Mouse (Mus musculus) E14TG2a.4 (cell line): ENCODE results near the gene Chia1.
"Not testable (repeated sequence)": the region's sequence is repeated elsewhere in the genome, so short reads cannot be mapped to it uniquely, and the experiment has no call there.

Source experiments
- H3K27me3 ChIP-seq: 2 replicates; pipeline ENCODE4 v1.6.1; 2014; ENCODE audit warnings: low read length, control low read depth; ENCODE audit not compliant: insufficient read depth
- H3K36me3 ChIP-seq: 2 replicates; pipeline ENCODE4 v1.6.1; 2014; ENCODE audit warnings: low read length, control low read depth; ENCODE audit not compliant: insufficient read depth
- H3K4me1 ChIP-seq: replicated peaks from 2 replicates; pipeline ENCODE4 v1.6.1; 2014; ENCODE audit warnings: low read depth, low read length, control low read depth
- H3K4me3 ChIP-seq: replicated peaks from 2 replicates; pipeline ENCODE4 v1.5.1; 2014; ENCODE audit warnings: mild to moderate bottlenecking, low read length
- H3K9me3 ChIP-seq: 2 replicates; pipeline ENCODE4 v1.6.1; 2014; ENCODE audit warnings: low read length, control low read depth
- CTCF ChIP-seq: conservative IDR thresholded peaks from 2 replicates; pipeline ENCODE4 v1.5.1; 2014; ENCODE audit warnings: low read length
- NANOG ChIP-seq: IDR thresholded peaks from 2 replicates; pipeline ENCODE4 v1.6.1; 2014; ENCODE audit warnings: borderline replicate concordance, low read length, mixed read lengths
- POU5F1 ChIP-seq: IDR thresholded peaks from 2 replicates; pipeline ENCODE4 v1.6.1; 2014; ENCODE audit warnings: low read length, borderline replicate concordance

The Chia1 gene

DNA sequence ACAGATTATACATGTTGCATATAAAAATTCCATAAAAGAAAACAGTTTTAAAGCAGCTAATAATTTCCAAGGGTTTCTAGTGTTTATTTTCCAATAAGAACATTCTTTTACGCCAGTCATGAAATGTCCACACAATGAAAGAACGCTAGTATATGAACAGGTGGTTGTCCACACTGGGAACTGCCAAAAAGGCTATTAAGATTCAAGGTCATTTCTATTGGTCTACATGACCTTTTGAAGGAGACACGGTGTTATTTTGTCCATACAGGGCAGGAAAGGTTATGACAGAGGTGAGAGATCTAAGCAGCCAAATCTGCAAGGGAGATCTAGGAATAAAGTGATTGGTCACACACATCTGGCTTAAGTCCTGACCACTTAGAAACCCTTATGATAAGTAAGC is at the start of gene Chia1:
TSS of gene Chia1 (plus strand) at position 301 of the 400 bp plus-strand sequence.
- no peak within 1 kb of the TSS for H3K4me3 ChIP-seq
- no peaks in the 10 kb centered on the region for H3K4me1 ChIP-seq
- H3K36me3 ChIP-seq = no peaks in the 10 kb centered on the region
- no peaks in the 10 kb centered on the region for H3K27me3 ChIP-seq
- H3K9me3 ChIP-seq = no peaks in the 10 kb centered on the region
- TF ChIP-seq NANOG (no peak), POU5F1 (no peak), CTCF (no peak)

DNA sequence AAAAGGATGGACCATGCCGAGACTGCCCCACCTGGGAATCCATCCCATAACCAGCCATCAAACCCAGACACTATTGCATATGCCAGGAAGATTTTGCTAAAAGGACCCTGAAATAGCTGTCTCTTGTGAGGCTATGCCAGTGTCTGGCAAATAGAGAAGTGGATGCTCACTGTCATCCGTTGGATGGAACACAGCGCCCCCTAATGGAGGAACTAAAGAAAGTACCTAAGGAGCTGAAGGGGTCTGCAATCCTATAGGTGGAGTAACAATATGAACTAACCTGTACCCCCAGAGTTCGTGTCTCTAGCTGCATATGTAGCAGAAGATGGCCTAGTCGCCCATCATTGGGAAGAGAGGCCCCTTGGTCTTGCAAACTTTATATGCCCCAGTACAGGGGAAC is 45.3 kb upstream of the Chia1 start:
- not testable (repeated sequence) for H3K27me3 ChIP-seq, H3K4me1 ChIP-seq, H3K4me3 ChIP-seq, H3K36me3 ChIP-seq, H3K9me3 ChIP-seq
- peak; percentile 48 for TF ChIP-seq CTCF

DNA sequence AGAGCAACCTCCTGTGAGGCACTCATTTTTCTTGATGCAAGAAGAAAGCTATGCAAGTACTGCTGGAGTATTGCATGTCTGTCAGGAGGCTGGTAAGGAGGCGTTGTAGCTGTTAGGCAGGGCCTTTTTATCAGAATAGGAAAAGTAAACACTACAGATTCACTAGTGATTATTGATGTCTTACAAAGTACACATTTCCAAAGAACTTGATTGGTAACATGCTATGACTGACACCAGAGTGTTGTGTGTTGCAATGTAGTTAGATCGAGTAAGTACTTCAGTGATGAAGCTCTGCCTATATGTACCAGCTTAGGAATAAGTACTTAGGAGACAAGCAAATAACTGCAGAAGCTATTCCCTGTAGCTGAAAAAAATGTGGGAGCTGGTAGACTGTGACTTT is 42.0 kb upstream of the Chia1 start:
- TF ChIP-seq CTCF = no peak
- Histone ChIP-seq H3K4me1 (no peaks in the 10 kb centered on the region), H3K36me3 (no peaks in the 10 kb centered on the region)

DNA sequence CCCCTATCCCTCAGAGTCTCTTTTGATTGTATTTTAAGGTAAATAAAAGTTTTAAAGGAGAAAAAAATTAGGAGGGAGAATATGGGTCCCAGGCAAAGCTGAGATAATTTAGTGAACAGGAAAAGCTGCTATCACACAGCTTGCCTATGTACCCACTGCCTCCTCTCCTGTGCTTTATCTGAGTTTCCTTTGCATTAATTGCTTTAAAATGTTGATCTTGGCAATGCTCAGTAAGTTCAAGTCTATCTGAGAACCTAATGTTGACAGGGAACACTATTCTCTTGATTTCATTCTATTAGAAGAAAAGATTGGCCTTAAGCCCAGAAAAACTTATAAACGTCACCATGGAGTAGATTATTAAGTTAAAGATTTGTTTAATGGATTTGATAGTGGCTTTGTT is 38.2 kb upstream of the Chia1 start:
- no peaks in the 10 kb centered on the region for H3K27me3 ChIP-seq
- H3K9me3 ChIP-seq = no peaks in the 10 kb centered on the region
- no peak overlapping the region for H3K4me3 ChIP-seq
- no peaks in the 10 kb centered on the region for H3K4me1 ChIP-seq
- no peaks in the 10 kb centered on the region for H3K36me3 ChIP-seq
- TF ChIP-seq POU5F1 = no peak
- no peak for TF ChIP-seq CTCF
- TF ChIP-seq NANOG = no peak

More for the DNA sequence above, 42.0 kb upstream of the Chia1 start:
- Histone ChIP-seq H3K4me3 (no peak overlapping the region), H3K9me3 (no peaks in the 10 kb centered on the region), H3K27me3 (no peaks in the 10 kb centered on the region)

DNA sequence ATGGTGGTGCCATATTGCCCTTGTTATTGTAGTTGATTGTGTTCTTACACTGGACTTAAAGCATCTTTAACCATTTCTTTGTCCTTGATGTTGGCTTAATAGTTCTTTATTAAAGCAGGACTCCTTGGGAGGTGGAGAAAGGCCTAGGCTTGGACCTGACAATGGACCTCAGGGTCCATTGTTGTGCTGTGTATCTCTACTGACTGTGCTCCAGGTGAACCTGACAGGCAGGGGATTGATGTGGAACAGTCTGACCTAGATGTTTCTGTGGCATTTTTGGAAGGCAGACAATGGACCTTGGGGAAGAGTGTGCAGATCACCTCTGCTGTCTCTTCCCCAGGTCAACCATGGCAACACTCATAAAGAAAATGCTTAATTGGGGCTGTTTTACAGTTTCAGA is 14.0 kb downstream of the Chia1 start:
- Histone ChIP-seq H3K4me3 (no peak overlapping the region), H3K4me1 (no peaks in the 10 kb centered on the region), H3K9me3 (0 out of 2 replicates have a peak, but pooled peaks cover 3% of the 10 kb centered on the region), H3K36me3 (no peaks in the 10 kb centered on the region), H3K27me3 (no peaks in the 10 kb centered on the region)
- TF ChIP-seq CTCF (no peak), POU5F1 (no peak), NANOG (no peak)

DNA sequence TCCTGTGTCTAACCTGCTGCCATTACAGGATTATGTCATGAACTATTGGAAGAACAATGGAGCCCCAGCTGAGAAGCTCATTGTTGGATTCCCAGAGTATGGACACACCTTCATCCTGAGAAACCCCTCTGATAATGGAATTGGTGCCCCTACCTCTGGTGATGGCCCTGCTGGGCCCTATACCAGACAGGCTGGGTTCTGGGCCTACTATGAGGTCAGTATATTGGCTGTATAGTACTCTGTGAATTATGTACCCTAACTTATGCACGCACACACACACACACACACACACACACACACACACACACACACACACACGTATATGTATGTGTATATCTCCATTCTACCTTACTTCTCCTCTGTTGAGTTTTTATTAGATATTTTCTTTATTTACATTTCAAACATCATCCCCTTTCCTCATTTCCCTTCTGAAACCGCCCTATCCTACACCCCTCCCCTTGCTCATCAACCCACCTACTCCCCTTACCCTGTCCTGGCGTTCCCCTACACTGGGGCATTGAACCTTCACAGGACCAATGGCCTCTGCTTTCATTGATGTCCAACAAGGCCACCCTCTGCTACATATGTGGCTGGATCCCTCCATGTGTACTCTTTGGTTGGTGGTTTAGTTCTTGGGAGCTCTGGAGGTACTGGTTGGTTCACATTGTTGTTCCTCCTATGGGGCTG is 15.9 kb downstream of the Chia1 start:
- TF ChIP-seq NANOG (no peak), CTCF (no peak), POU5F1 (no peak)
- H3K9me3 ChIP-seq = 0 out of 2 replicates have a peak, but pooled peaks cover 3% of the 10 kb centered on the region
- H3K27me3 ChIP-seq = no peaks in the 10 kb centered on the region
- no peaks in the 10 kb centered on the region for H3K36me3 ChIP-seq
- H3K4me1 ChIP-seq = no peaks in the 10 kb centered on the region
- H3K4me3 ChIP-seq = no peak overlapping the region

DNA sequence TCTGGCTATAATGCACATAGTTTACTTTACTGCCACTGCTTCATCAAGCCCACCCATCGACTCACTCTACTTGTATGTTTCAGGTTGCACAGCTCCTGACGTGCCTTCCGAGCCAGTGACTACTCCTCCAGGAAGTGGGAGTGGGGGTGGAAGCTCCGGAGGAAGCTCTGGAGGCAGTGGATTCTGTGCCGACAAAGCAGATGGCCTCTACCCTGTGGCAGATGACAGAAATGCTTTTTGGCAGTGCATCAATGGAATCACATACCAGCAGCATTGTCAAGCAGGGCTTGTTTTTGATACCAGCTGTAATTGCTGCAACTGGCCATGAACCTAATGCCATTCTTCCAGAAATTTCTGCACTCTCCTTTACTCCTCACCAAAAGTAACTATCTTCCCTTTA is 18.7 kb downstream of the Chia1 start:
- H3K27me3 ChIP-seq = no peaks in the 10 kb centered on the region
- TF ChIP-seq POU5F1 (no peak), CTCF (no peak), NANOG (no peak)
- no peaks in the 10 kb centered on the region for H3K36me3 ChIP-seq
- H3K4me1 ChIP-seq = no peaks in the 10 kb centered on the region
- H3K4me3 ChIP-seq = no peak overlapping the region
- H3K9me3 ChIP-seq = 0 out of 2 replicates have a peak, but pooled peaks cover 3% of the 10 kb centered on the region

DNA sequence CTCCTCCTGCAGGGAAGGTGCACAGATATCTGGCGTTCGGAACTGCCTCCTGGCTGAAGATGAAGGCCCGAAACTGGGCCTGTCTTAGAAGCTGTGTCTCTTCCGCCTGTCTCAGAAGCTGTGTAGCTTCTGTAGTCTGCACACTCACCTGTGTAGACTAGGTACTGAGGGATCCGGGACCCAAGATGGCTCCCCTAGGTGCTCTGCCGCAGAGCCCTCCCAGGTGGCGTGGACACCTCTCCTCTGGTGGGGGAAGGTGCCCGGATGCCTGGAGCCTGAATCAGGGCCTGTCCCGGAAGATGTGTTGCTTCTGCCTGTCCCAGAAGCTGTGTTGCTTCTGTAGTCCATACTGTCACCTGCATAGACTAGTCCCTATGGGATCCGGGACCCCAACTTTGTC is 31.1 kb downstream of the Chia1 start:
- Histone ChIP-seq H3K9me3 (peaks cover 55% of the 10 kb centered on the region), H3K36me3 (peaks cover 3% of the 10 kb centered on the region; the same call in 1 of the 2 replicates), H3K4me3 (no peak overlapping the region), H3K27me3 (no peaks in the 10 kb centered on the region), H3K4me1 (no peaks in the 10 kb centered on the region)
- TF ChIP-seq CTCF = no peak
- TF ChIP-seq POU5F1 = no peak
- TF ChIP-seq NANOG = no peak

DNA sequence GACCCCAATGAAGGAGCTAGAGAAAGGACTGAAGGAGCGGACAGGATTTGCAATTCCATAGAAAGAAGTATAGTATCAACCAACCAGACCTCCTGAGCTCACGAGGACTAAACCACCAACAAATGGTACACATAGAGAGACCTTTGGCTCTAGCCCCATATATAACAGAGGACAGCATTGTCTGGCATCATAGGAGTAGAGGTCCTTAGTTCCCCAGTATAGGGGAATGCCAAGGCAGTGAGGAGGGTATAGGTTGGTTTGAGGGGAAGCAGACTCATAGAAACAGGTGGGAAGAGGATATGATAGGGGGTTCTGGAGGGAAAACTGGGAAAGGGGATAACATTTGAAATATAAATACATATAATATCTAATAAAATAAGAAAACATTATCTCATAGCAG is 41.4 kb downstream of the Chia1 start:
- Histone ChIP-seq H3K9me3 (no peaks in the 10 kb centered on the region), H3K36me3 (no peaks in the 10 kb centered on the region), H3K4me1 (no peaks in the 10 kb centered on the region), H3K4me3 (no peak overlapping the region), H3K27me3 (no peaks in the 10 kb centered on the region)
- TF ChIP-seq POU5F1 (no peak), CTCF (no peak), NANOG (no peak)
